Mouse (Mus musculus) right cerebral cortex, postnatal 25 days (tissue): Measurements from ENCODE around the gene Gm49387.

Source experiments
- DNase-seq: peaks from one replicate; pipeline ENCODE4 v3.0.0; 2022

Gene Gm49387

GRCm38 (mm10) chr14:31572561-31573175, 68.0 kb downstream of the Gm49387 start:
- DNase-seq, result peak; percentile 58

GRCm38 (mm10) chr14:31571419-31571818, 69.3 kb downstream of the Gm49387 start:
- no peak for DNase-seq

- no peak for DNase-seq
Observed at GRCm38 (mm10) chr14:31570131-31570951, 70.3 kb downstream of the Gm49387 start.

GRCm38 (mm10) chr14:31569151-31569631, 71.5 kb downstream of the Gm49387 start:
- DNase-seq, result no peak

GRCm38 (mm10) chr14:31565478-31566212, 75.0 kb downstream of the Gm49387 start:
- DNase-seq, result no peak

GRCm38 (mm10) chr14:31564452-31565179, 76.1 kb downstream of the Gm49387 start:
- no peak for DNase-seq

- no peak for DNase-seq
Observed at GRCm38 (mm10) chr14:31560886-31561285, 79.8 kb downstream of the Gm49387 start.

- no peak for DNase-seq
Observed at GRCm38 (mm10) chr14:31559216-31559615, 81.5 kb downstream of the Gm49387 start.

GRCm38 (mm10) chr14:31557784-31558183, 82.9 kb downstream of the Gm49387 start:
- no peak for DNase-seq

- no peak for DNase-seq
Observed at GRCm38 (mm10) chr14:31557273-31557672, 83.4 kb downstream of the Gm49387 start.

- no peak for DNase-seq
Observed at GRCm38 (mm10) chr14:31556526-31557260, 84.0 kb downstream of the Gm49387 start.

GRCm38 (mm10) chr14:31555963-31556434, 84.7 kb downstream of the Gm49387 start:
- peak; percentile 10 for DNase-seq

GRCm38 (mm10) chr14:31555021-31555420, 85.7 kb downstream of the Gm49387 start:
- DNase-seq, result no peak

- DNase-seq, result no peak
Observed at GRCm38 (mm10) chr14:31543885-31544442, 96.7 kb downstream of the Gm49387 start.

GRCm38 (mm10) chr14:31537298-31537697, 103.4 kb downstream of the Gm49387 start:
- DNase-seq, result no peak

- no peak for DNase-seq
Observed at GRCm38 (mm10) chr14:31532656-31533055, 108.0 kb downstream of the Gm49387 start.

- no peak for DNase-seq
Observed at GRCm38 (mm10) chr14:31531506-31532148, 109.1 kb downstream of the Gm49387 start.

GRCm38 (mm10) chr14:31530847-31531246, 109.8 kb downstream of the Gm49387 start:
- DNase-seq, result no peak

- DNase-seq, result no peak
Observed at GRCm38 (mm10) chr14:31525040-31525810, 115.5 kb downstream of the Gm49387 start.

GRCm38 (mm10) chr14:31521318-31521717, 119.4 kb downstream of the Gm49387 start:
- no peak for DNase-seq
